16 mouse cellular contexts compared by ENCODE assay signal in the genomic region with DNA sequence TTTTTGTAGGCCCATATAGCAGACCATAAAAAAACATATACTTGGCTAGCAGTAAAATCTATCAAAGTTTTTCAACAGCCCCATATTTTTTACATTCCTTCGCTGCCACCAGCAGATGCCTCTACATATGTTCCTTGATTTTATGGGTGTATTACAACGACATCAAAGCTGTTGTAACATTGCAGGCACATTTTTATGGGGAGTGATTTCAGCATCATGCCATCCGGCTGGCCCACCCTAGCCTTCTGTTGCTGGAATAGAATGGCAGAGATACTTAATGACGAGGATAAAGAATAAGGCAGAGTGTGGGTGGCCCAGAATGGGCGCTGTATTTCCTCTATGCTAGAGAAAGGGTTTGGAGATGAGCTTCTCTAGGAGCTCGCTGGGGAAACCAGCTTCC.
A peak's percentile ranks its signal among the peaks of the same experiment; 100 is the strongest.
DNase-seq lines count a peak whose midpoint lies in the region; ATAC-seq and TF ChIP-seq lines count a peak whose summit lies in the region.
"Had no signal": no experiment of that assay in that cellular context is flagged by ENCODE, and none has a peak within 500 bp of the region (broad histone marks: within the 10 kb centered on the region; RNA-seq: fewer than 3 reads in every experiment).

No protein-coding gene starts in this region.

- 0 out of 2 replicates have a peak, but pooled peaks cover under 1% of the 10 kb centered on the region for H3K4me1 ChIP-seq in forebrain, embryonic 13.5 days
- no peaks in the 10 kb centered on the region for H3K4me1 ChIP-seq in forebrain, embryonic 10.5 days
- H3K4me1 ChIP-seq in forebrain, postnatal 0 days (ENCODE audit: insufficient read depth), result no peaks in the 10 kb centered on the region
- H3K4me1 ChIP-seq in midbrain, embryonic 14.5 days (ENCODE audit: control insufficient read depth, insufficient read depth, low read length), result no peaks in the 10 kb centered on the region
- H3K4me1 ChIP-seq in kidney, embryonic 15.5 days, result no peaks in the 10 kb centered on the region
- H3K4me1 ChIP-seq: hindbrain, embryonic 15.5 days; liver, embryonic 15.5 days had no signal

- peak; percentile 86; the same call in 1 of the 2 replicates for ATAC-seq in forebrain, embryonic 13.5 days
- ATAC-seq in forebrain, postnatal 0 days, result peak; percentile 93
- no peak for ATAC-seq in midbrain, embryonic 14.5 days (ENCODE audit: low FRiP score, low TSS enrichment)
- ATAC-seq in kidney, embryonic 15.5 days (replicated peaks; ENCODE audit: low FRiP score), result no peak

- H3K27ac ChIP-seq in forebrain, embryonic 13.5 days, result no peak overlapping the region
- no peak overlapping the region for H3K27ac ChIP-seq in forebrain, embryonic 10.5 days
- no peak overlapping the region for H3K27ac ChIP-seq in forebrain, postnatal 0 days (ENCODE audit: low read depth, low read length)
- H3K27ac ChIP-seq in midbrain, embryonic 14.5 days (replicated peaks; ENCODE audit: low read depth, low read length), result no peak overlapping the region
- H3K27ac ChIP-seq in kidney, embryonic 15.5 days, result no peak overlapping the region
- H3K27ac ChIP-seq: hindbrain, embryonic 15.5 days; liver, embryonic 15.5 days; midbrain, embryonic 12.5 days had no signal

- DNase-seq in forebrain, embryonic 10.5 days (ENCODE audit: extremely low spot score, low spot score), result no peak
- DNase-seq in forebrain, postnatal 0 days, result peak; percentile 86
- peak; percentile 56 for DNase-seq in layer of hippocampus, adult 9-10 months (ENCODE audit: low spot score)
- peak; percentile 60 to 82 for DNase-seq in right cerebral cortex, postnatal 10 days (ENCODE audit: low spot score in 2 of 2)
- no peak for DNase-seq in cerebellum, postnatal 25 days
- no peak for DNase-seq in midbrain, embryonic 14.5 days
- DNase-seq: cerebellum, adult 18-20 months; heart, postnatal 14 days; kidney, adult 9 months; lung, postnatal 4 days; thymus, adult 18-20 months had no signal

- no peak overlapping the region for H3K4me3 ChIP-seq in forebrain, embryonic 13.5 days
- no peak overlapping the region for H3K4me3 ChIP-seq in forebrain, embryonic 10.5 days
- H3K4me3 ChIP-seq in forebrain, postnatal 0 days (ENCODE audit: low read depth, low read length), result no peak overlapping the region
- no peak overlapping the region for H3K4me3 ChIP-seq in midbrain, embryonic 14.5 days (replicated peaks; ENCODE audit: low read depth, low read length)
- H3K4me3 ChIP-seq in kidney, embryonic 15.5 days (replicated peaks), result no peak overlapping the region
- H3K4me3 ChIP-seq: hindbrain, embryonic 15.5 days; liver, embryonic 15.5 days; midbrain, embryonic 12.5 days had no signal

- WGBS in forebrain, embryonic 13.5 days, result 77% methylated on average over 6 of the region's 6 CpGs
- WGBS in forebrain, embryonic 10.5 days, result 87% methylated on average over 6 of the region's 6 CpGs
- WGBS in forebrain, postnatal 0 days, result 58% methylated on average over 6 of the region's 6 CpGs
- WGBS in midbrain, embryonic 14.5 days, result 85% methylated on average over 6 of the region's 6 CpGs
- 78% methylated on average over 6 of the region's 6 CpGs for WGBS in kidney, embryonic 15.5 days

- no peak for TF ChIP-seq CTCF in forebrain, postnatal 0 days (IDR thresholded peaks at IDR 0.05; ENCODE audit: low read depth)

- H3K4me2 ChIP-seq in forebrain, embryonic 13.5 days, result no peak overlapping the region
- H3K4me2 ChIP-seq in forebrain, postnatal 0 days (ENCODE audit: low read depth), result no peak overlapping the region
- H3K4me2 ChIP-seq in midbrain, embryonic 14.5 days (ENCODE audit: low read length), result no peak overlapping the region
- no peak overlapping the region for H3K4me2 ChIP-seq in kidney, embryonic 15.5 days
- H3K4me2 ChIP-seq: hindbrain, embryonic 15.5 days; liver, embryonic 15.5 days; midbrain, embryonic 12.5 days had no signal

- no peaks in the 10 kb centered on the region for H3K27me3 ChIP-seq in forebrain, embryonic 13.5 days
- H3K27me3 ChIP-seq in forebrain, embryonic 10.5 days (ENCODE audit: poor library complexity, severe bottlenecking), result no peaks in the 10 kb centered on the region
- H3K27me3 ChIP-seq in forebrain, postnatal 0 days (ENCODE audit: insufficient read depth, low read length), result no peaks in the 10 kb centered on the region
- H3K27me3 ChIP-seq in midbrain, embryonic 14.5 days (ENCODE audit: control insufficient read depth, insufficient read depth, low read length), result no peaks in the 10 kb centered on the region
- no peaks in the 10 kb centered on the region for H3K27me3 ChIP-seq in kidney, embryonic 15.5 days
- H3K27me3 ChIP-seq: hindbrain, embryonic 15.5 days; liver, embryonic 15.5 days; midbrain, embryonic 12.5 days had no signal

- H3K36me3 ChIP-seq in forebrain, embryonic 13.5 days (ENCODE audit: poor library complexity, severe bottlenecking), result no peaks in the 10 kb centered on the region
- H3K36me3 ChIP-seq in forebrain, embryonic 10.5 days (replicated peaks), result no peaks in the 10 kb centered on the region
- H3K36me3 ChIP-seq in forebrain, postnatal 0 days (ENCODE audit: insufficient read depth), result no peaks in the 10 kb centered on the region
- no peaks in the 10 kb centered on the region for H3K36me3 ChIP-seq in midbrain, embryonic 14.5 days (ENCODE audit: control insufficient read depth, insufficient read depth, low read length)
- H3K36me3 ChIP-seq in kidney, embryonic 15.5 days, result no peaks in the 10 kb centered on the region
- H3K36me3 ChIP-seq: hindbrain, embryonic 15.5 days; liver, embryonic 15.5 days; midbrain, embryonic 12.5 days had no signal

- H3K9me3 ChIP-seq in forebrain, embryonic 13.5 days (replicated peaks), result no peaks in the 10 kb centered on the region
- no peaks in the 10 kb centered on the region for H3K9me3 ChIP-seq in forebrain, embryonic 10.5 days
- H3K9me3 ChIP-seq in forebrain, postnatal 0 days (ENCODE audit: low read length), result no peaks in the 10 kb centered on the region
- no peaks in the 10 kb centered on the region for H3K9me3 ChIP-seq in midbrain, embryonic 14.5 days (ENCODE audit: control insufficient read depth, low read length)
- no peaks in the 10 kb centered on the region for H3K9me3 ChIP-seq in kidney, embryonic 15.5 days (replicated peaks)
- H3K9me3 ChIP-seq: hindbrain, embryonic 15.5 days; liver, embryonic 15.5 days; midbrain, embryonic 12.5 days had no signal

- no peak overlapping the region for H3K9ac ChIP-seq in forebrain, embryonic 13.5 days
- no peak overlapping the region for H3K9ac ChIP-seq in forebrain, postnatal 0 days
- no peak overlapping the region for H3K9ac ChIP-seq in midbrain, embryonic 14.5 days (replicated peaks; ENCODE audit: low read length)
- no peak overlapping the region for H3K9ac ChIP-seq in kidney, embryonic 15.5 days
- H3K9ac ChIP-seq: hindbrain, embryonic 15.5 days; liver, embryonic 15.5 days; midbrain, embryonic 12.5 days had no signal

Comparison
In these comparisons a context has a peak if more than half of its experiments do, and no peak if none do; other contexts are left out.
1. DNase-seq: peak in forebrain, postnatal 0 days (single experiment), layer of hippocampus, adult 9-10 months (single experiment) and right cerebral cortex, postnatal 10 days (2 of 2); none in forebrain, embryonic 10.5 days (single experiment), cerebellum, postnatal 25 days (0 of 2) and midbrain, embryonic 14.5 days (single experiment).
2. ATAC-seq: peak in forebrain, embryonic 13.5 days (single experiment) and forebrain, postnatal 0 days (single experiment); none in midbrain, embryonic 14.5 days (single experiment) and kidney, embryonic 15.5 days (single experiment).